Mouse (Mus musculus): Measurements from ENCODE around the gene Lrrc57. TPM values are rescaled to one million over a fixed set of nuclear protein-coding genes. Genes with fewer than 3 reads are reported as not detected.
A peak's percentile ranks its signal among the peaks of the same experiment; 100 is the strongest.
"Not testable (repeated sequence)": the region's sequence is repeated elsewhere in the genome, so short reads cannot be mapped to it uniquely, and the experiment has no call there.

The Lrrc57 gene
- polyA plus RNA-seq, 1 experiment from 2014 or later = 24.6 TPM

DNA sequence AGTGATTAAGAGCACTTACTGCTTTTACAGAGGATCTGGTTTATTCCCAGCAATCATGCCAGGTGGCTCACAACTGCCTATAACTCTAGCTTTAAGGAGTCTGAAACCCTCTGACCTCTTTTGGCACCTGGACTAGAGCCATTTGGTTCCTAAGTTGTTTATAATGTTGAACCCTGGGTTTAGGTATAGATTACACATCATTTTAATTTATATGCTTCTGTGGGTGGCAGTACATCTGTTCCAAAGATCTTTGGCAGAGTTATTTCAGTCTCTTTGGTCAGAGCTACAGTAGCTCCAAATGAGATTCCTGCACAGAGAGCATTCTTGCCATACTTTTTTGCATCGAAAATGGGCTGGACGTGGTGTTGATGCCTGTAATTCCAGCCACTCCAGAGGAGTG lies 11.6 kb downstream of the Lrrc57 start:
- ATAC-seq (ENCODE audit: insufficient number of reproducible peaks, insufficient read depth, low FRiP score, low TSS enrichment, low read depth) = no peak
- no peak overlapping the region for H3K27ac ChIP-seq
- peaks cover 85% of the 10 kb centered on the region for H3K36me3 ChIP-seq
- no peaks in the 10 kb centered on the region for H3K4me1 ChIP-seq (replicated peaks)
- WGBS = 88% methylated on average over 2 of the region's 2 CpGs
- no peak overlapping the region for H3K4me2 ChIP-seq
- H3K4me3 ChIP-seq (replicated peaks) = no peak overlapping the region
- H3K9ac ChIP-seq (replicated peaks) = no peak overlapping the region
- H3K27me3 ChIP-seq = no peaks in the 10 kb centered on the region
- no peaks in the 10 kb centered on the region for H3K9me3 ChIP-seq

DNA sequence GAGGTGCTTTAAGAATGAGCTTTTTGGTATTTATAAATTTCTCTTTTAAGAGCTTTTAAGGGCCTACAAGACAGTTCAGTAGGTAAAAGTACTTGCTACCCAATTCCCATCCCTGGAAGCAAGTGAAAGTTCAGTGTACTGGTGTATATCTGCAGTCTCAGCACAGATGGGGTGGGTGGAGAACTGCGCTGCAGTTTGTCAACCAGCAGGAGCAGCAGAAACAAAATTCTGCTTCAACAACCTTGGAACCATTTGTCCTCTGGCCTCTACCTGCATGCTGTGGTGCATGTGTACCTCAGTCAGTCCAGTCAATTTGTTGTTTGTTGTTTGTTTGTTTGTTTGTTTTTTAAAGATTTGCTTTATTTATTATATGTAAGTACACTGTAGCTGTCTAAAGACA lies 17.1 kb downstream of the Lrrc57 start:
- Histone ChIP-seq H3K4me3 (replicated peaks) (no peak overlapping the region), H3K27ac (no peak overlapping the region), H3K4me2 (no peak overlapping the region), H3K4me1 (replicated peaks) (no peaks in the 10 kb centered on the region), H3K36me3 (peaks cover 79% of the 10 kb centered on the region), H3K27me3 (no peaks in the 10 kb centered on the region), H3K9ac (replicated peaks) (no peak overlapping the region), H3K9me3 (no peaks in the 10 kb centered on the region)
- ATAC-seq (ENCODE audit: insufficient number of reproducible peaks, insufficient read depth, low FRiP score, low TSS enrichment, low read depth) = no peak
- 97% methylated on average over 1 of the region's 1 CpGs for WGBS

DNA sequence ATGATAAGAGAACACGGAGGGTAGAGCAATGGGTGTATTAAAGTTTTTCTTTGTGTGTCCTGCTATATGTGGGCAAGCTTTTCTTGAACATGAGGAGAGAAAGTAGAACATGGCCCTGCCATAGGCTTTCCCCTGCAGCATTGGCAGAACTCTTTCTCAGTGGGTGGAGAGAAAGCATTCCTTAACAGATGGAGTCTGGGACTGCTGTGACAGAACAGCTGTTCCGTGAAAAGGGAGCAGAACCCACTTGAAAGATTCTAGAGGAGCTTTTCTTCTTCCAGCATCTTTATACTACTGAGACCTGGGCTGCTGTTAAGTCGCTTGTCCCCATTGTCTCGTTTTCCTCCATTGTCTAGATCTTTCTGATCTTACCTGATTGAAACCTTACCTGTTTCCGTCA lies 19.6 kb downstream of the Lrrc57 start:
- H3K9me3 ChIP-seq = no peaks in the 10 kb centered on the region
- no peak for ATAC-seq (ENCODE audit: insufficient number of reproducible peaks, insufficient read depth, low FRiP score, low TSS enrichment, low read depth)
- no peak overlapping the region for H3K4me3 ChIP-seq (replicated peaks)
- 83% methylated on average over 5 of the region's 5 CpGs for WGBS
- H3K9ac ChIP-seq (replicated peaks) = no peak overlapping the region
- H3K4me2 ChIP-seq = no peak overlapping the region
- no peaks in the 10 kb centered on the region for H3K4me1 ChIP-seq (replicated peaks)
- H3K36me3 ChIP-seq = peaks cover 79% of the 10 kb centered on the region
- no peaks in the 10 kb centered on the region for H3K27me3 ChIP-seq
- no peak overlapping the region for H3K27ac ChIP-seq

DNA sequence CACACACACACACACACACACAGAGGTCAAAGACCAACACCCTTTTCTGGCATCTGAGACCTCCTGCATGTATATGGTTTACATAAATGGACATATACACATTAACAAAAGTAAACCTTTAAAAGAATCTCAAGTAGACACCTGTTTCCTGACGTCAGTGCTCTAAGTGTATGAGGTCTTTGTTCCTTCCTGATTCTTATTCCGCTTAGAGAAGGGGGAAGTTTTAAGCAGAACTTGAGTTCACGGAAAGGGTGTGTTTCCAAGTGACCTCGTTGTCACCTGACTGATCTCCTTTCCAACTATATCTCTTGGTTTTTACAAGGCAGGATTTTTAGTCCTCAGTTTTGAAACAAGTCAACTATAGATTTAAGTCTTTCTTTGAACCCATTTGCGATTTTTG lies 31.0 kb downstream of the Lrrc57 start:
- Histone ChIP-seq H3K27me3 (no peaks in the 10 kb centered on the region), H3K4me3 (replicated peaks) (no peak overlapping the region), H3K36me3 (peaks cover 6% of the 10 kb centered on the region; the same call in 1 of the 2 replicates), H3K4me2 (no peak overlapping the region), H3K4me1 (replicated peaks) (peaks cover 29% of the 10 kb centered on the region), H3K27ac (no peak overlapping the region), H3K9ac (replicated peaks) (no peak overlapping the region), H3K9me3 (no peaks in the 10 kb centered on the region)
- no peak for ATAC-seq (ENCODE audit: insufficient number of reproducible peaks, insufficient read depth, low FRiP score, low TSS enrichment, low read depth)
- 83% methylated on average over 5 of the region's 5 CpGs for WGBS

DNA sequence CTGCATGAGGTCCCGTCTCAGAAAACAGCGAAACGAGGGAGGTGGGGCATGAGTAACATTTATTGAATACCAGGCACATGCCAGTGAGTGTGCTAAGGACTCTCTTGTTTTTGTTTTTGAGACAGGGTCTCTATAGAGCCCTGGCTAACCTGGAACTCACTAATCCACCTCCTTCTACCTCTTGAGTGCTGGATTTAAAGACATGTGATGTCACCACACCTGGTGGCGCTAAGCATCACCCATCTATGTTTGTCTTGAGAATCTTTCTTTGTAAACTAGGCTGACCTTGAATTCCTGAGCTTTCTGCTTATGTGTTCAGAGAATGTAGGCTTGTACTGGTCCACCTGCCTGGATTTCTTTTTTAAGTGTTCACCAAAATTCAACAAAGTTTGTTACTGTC lies 31.5 kb downstream of the Lrrc57 start:
- 77% methylated on average over 4 of the region's 4 CpGs for WGBS
- Histone ChIP-seq H3K27ac (no peak overlapping the region), H3K9ac (replicated peaks) (no peak overlapping the region), H3K9me3 (no peaks in the 10 kb centered on the region), H3K4me1 (replicated peaks) (peaks cover 29% of the 10 kb centered on the region), H3K4me3 (replicated peaks) (no peak overlapping the region), H3K4me2 (no peak overlapping the region), H3K27me3 (no peaks in the 10 kb centered on the region), H3K36me3 (peaks cover 6% of the 10 kb centered on the region; the same call in 1 of the 2 replicates)
- ATAC-seq (ENCODE audit: insufficient number of reproducible peaks, insufficient read depth, low FRiP score, low TSS enrichment, low read depth) = no peak

DNA sequence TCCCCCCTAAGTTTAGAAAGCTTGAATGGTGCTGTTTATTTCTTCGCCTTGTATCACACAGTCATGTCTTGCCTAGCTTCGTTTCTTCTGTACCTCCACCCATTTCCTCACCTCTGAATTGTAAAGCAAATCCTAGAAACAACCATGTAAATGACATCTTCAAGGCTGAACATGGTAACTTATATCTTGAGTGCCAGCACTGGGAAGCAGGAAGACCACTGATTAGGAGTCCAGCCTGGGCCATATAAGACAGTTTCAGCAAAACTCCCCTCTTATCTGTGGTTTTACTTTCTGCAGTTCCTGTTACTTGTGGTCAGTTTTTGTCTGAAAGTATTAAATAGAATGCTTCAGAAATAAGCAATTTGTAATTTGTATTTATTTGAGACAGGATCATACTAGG lies 33.3 kb downstream of the Lrrc57 start:
- Histone ChIP-seq H3K4me3 (replicated peaks) (no peak overlapping the region), H3K36me3 (peaks cover 18% of the 10 kb centered on the region; the same call in 1 of the 2 replicates), H3K9ac (replicated peaks) (no peak overlapping the region), H3K4me2 (no peak overlapping the region), H3K4me1 (replicated peaks) (peaks cover 29% of the 10 kb centered on the region), H3K27me3 (no peaks in the 10 kb centered on the region), H3K9me3 (no peaks in the 10 kb centered on the region), H3K27ac (no peak overlapping the region)
- no peak for ATAC-seq (ENCODE audit: insufficient number of reproducible peaks, insufficient read depth, low FRiP score, low TSS enrichment, low read depth)
- WGBS = 88% methylated on average over 2 of the region's 2 CpGs

DNA sequence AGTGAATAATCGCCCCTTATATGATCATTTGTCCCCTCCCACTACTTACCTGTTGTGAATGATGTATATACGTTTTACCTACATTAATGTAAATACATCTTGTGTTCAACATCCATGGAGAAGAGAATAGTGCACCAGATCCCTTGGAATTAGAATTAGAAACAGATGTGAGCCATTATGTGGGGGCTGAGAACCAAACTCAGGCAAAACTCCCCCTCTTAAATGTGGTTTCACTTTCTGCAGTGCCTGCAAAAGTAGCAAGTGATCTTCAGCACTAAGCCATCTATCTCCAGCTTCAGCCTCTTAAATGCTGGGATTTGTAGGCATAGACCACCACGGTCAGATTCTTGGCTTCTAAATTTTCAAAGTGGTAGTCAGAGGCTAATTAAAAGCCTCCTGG lies 34.2 kb downstream of the Lrrc57 start:
- 44% methylated on average over 3 of the region's 3 CpGs for WGBS
- Histone ChIP-seq H3K27me3 (no peaks in the 10 kb centered on the region), H3K9me3 (no peaks in the 10 kb centered on the region), H3K27ac (peak overlapping the region; percentile 36; the same call in 1 of the 2 replicates), H3K36me3 (peaks cover 19% of the 10 kb centered on the region; the same call in 1 of the 2 replicates), H3K4me2 (no peak overlapping the region), H3K9ac (replicated peaks) (no peak overlapping the region), H3K4me1 (replicated peaks) (peaks cover 29% of the 10 kb centered on the region), H3K4me3 (replicated peaks) (no peak overlapping the region)
- ATAC-seq (ENCODE audit: insufficient number of reproducible peaks, insufficient read depth, low FRiP score, low TSS enrichment, low read depth) = no peak

DNA sequence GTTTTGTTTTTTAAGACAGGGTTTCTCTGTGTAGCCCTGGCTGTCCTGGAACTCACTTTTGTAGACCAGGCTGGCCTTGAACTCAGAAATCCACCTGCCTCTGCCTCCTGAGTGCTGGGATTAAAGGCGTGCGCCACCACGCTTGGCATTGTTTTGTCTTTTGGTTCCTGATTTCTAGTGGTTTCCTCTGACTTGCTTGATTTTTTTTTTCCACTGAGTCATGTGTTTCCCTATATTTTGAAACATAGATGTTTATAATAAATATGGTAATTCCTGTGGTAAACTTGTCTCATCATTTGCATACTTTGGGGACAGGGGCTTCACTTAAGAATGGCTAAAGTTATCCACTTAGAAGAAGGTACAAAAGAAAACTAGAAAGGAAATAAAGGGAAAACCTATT lies 37.2 kb downstream of the Lrrc57 start:
- H3K9me3 ChIP-seq; H3K4me2 ChIP-seq; ATAC-seq (ENCODE audit: insufficient number of reproducible peaks, insufficient read depth, low FRiP score, low TSS enrichment, low read depth); H3K27ac ChIP-seq; H3K4me3 ChIP-seq (replicated peaks); H3K27me3 ChIP-seq; H3K9ac ChIP-seq (replicated peaks): not testable (repeated sequence)
- 97% methylated on average over 3 of the region's 3 CpGs for WGBS
- H3K4me1 ChIP-seq (replicated peaks) = peaks cover 33% of the 10 kb centered on the region
- H3K36me3 ChIP-seq = peaks cover 16% of the 10 kb centered on the region; the same call in 1 of the 2 replicates

DNA sequence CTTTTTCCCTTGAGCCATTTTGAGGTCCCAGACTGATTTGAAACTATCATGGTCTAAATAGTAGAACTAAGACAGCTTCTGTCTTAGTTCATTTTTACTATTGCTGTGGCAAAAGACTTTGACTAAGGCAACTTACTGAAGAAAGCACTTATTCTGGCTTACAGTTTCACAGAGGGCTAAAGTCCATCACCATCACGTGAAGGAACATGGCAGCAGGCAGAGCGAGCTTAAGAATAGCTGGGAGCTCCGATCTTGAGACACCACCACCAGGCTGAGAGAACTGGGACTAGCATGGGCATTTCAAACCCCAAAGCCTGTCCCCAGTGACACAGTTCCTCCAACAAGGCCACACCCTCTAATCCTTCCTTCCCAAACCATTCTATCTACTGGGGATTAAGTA lies 38.2 kb downstream of the Lrrc57 start:
- Histone ChIP-seq H3K4me2 (no peak overlapping the region), H3K4me3 (replicated peaks) (no peak overlapping the region), H3K9ac (replicated peaks) (no peak overlapping the region), H3K27ac (no peak overlapping the region), H3K36me3 (peaks cover 16% of the 10 kb centered on the region; the same call in 1 of the 2 replicates), H3K9me3 (no peaks in the 10 kb centered on the region), H3K4me1 (replicated peaks) (peaks cover 25% of the 10 kb centered on the region), H3K27me3 (no peaks in the 10 kb centered on the region)
- ATAC-seq (ENCODE audit: insufficient number of reproducible peaks, insufficient read depth, low FRiP score, low TSS enrichment, low read depth) = no peak
- 95% methylated on average over 3 of the region's 3 CpGs for WGBS

DNA sequence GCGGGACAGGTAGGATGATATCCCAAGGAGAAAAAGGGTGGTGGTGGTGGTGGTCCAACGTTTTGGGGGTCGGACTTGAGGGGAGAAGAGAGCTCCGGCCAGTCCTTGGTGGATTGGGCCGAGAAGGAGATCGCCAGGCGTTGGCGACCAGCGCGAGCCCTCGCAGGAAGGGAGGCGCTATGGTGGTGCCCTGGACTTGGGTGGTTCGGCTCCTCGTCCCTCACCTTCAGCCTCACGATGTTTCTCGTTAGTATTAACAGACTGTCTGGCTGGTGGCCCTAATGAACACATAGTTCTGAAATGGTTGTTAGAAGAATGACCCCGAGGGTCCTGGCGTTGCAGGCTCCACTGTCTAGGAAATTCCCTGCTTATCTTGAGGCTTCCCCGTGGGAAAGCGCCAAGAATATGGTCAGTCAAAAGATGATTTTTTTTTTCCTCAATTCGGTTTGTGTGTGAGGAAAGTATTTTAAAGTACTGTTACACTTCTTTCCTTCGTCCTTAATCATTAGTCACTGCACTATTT lies 41.5 kb downstream of the Lrrc57 start:
- 1% methylated on average over 22 of the region's 22 CpGs for WGBS
- H3K4me1 ChIP-seq (replicated peaks) = peaks cover 10% of the 10 kb centered on the region

DNA sequence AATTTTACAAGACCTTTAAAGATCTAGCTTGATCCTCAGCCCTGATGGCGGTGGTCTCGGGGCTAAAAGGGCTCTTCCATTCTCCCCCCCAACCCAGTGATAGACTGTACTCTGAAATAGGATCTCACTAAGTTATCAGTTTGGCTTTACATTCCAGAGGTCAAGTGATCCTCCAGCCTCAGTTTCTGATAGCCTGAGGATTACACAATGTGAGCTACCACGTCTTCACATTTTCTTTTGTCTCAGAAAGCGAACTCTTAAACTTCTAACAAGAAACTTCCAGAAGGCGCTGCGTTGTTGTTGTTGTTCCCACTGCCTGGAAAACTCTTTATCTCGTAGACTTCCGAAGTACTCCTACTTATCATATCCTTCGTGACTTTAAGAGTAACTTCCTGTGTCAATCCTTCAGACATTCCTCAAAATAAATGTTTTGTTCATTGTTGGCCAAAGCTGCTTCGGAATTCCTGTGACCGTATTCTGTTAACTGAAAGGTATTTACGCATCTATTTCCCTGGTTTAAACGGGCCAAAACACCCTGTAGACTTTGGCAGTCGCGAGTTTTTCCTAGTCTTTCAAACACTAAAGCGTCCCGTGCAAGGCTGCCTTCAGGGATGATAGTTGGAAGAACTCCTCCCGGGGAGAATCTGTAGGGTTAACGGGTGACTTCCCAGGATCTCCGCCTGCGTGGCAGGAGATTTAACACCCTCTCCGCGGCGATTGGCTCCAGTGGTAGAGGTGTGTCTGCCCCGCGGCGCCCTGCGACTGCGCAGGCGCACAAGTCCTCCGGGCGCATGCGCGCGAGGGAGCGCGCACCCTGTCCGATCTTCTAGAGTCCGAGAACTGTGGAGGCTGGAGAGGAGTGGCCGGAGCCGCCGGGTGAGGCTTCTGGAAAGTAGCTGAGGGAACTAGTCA lies 42.2 kb downstream of the Lrrc57 start, which contains the start of gene Snap23:
Gene Snap23 (plus strand): TSS at position 786 of the 912 bp plus-strand sequence.
- WGBS = 1% methylated on average over 42 of the region's 42 CpGs
- peak; percentile 91 for ATAC-seq (ENCODE audit: insufficient number of reproducible peaks, insufficient read depth, low FRiP score, low TSS enrichment, low read depth)

More for the DNA sequence above, 41.5 kb downstream of the Lrrc57 start:
- H3K27me3 ChIP-seq = no peaks in the 10 kb centered on the region
- H3K27ac ChIP-seq = peak overlapping the region; percentile 89
- peak overlapping the region; percentile 66 for H3K4me2 ChIP-seq
- H3K9ac ChIP-seq (replicated peaks) = peak overlapping the region; percentile 77
- peak; percentile 74 for ATAC-seq (ENCODE audit: insufficient number of reproducible peaks, insufficient read depth, low FRiP score, low TSS enrichment, low read depth)
- peaks cover 13% of the 10 kb centered on the region; the same call in 1 of the 2 replicates for H3K36me3 ChIP-seq
- H3K9me3 ChIP-seq = no peaks in the 10 kb centered on the region
- peak overlapping the region; percentile 81 for H3K4me3 ChIP-seq (replicated peaks)

More for the DNA sequence above, 42.2 kb downstream of the Lrrc57 start, which contains the start of gene Snap23:
- Histone ChIP-seq H3K4me1 (replicated peaks) (peaks cover 15% of the 10 kb centered on the region), H3K36me3 (peaks cover 13% of the 10 kb centered on the region; the same call in 1 of the 2 replicates), H3K9me3 (no peaks in the 10 kb centered on the region), H3K9ac (replicated peaks) (peak within 1 kb of the TSS; percentile 77), H3K4me3 (replicated peaks) (peak within 1 kb of the TSS; percentile 81), H3K4me2 (peak within 1 kb of the TSS; percentile 66), H3K27ac (peak within 1 kb of the TSS; percentile 89), H3K27me3 (no peaks in the 10 kb centered on the region)

Data from limb, embryonic 12.5 days (tissue).